8 mouse cellular contexts compared by ENCODE assay signal in genomic region chr3:108722036-108722872, GRCm38 (mm10). TPM values are rescaled to one million over a fixed set of nuclear protein-coding genes. Genes with fewer than 3 reads are reported as not detected.
DNase-seq lines count a peak whose midpoint lies in the region; ATAC-seq and TF ChIP-seq lines count a peak whose summit lies in the region.

Gpsm2 (minus strand) TSS chr3:108722309.

- intact Hi-C loops in left cerebral cortex, postnatal 10 days (cut with DNase I), result loop anchor here (5.0 kb wide), 2 partner anchors 50 to 105 kb away; no protein-coding TSS in a partner anchor

- H3K4me3 ChIP-seq in cortical plate, adult 2 months (ENCODE audit: insufficient read depth, low read length), result peak within 1 kb of the TSS; percentile 46

- TF ChIP-seq CTCF in cortical plate, adult 2 months (IDR thresholded peaks at IDR 0.05; ENCODE audit: extremely low read depth, insufficient read depth, low read length), result no peak

- no peak within 1 kb of the TSS for H3K27ac ChIP-seq in cortical plate, adult 2 months (ENCODE audit: insufficient read depth, low read length)

- peak; percentile 97 for DNase-seq in gastrocnemius, postnatal 10 days
- DNase-seq in left cerebral cortex, postnatal 10 days (ENCODE audit: extremely low spot score in 1 of 2, low spot score in 2 of 2), result peak; percentile 94 to 98
- DNase-seq in right cerebral cortex, postnatal 25 days, result peak; percentile 95
- peak; percentile 97 to 98 for DNase-seq in urinary bladder, postnatal 4 days (ENCODE audit: low spot score in 2 of 2)

- peaks cover 2% of the 10 kb centered on the region; the same call in 1 of the 2 replicates for H3K4me1 ChIP-seq in cortical plate, adult 2 months (ENCODE audit: control insufficient read depth, insufficient read depth, low read length)

- peak; percentile 59; the same call in 1 of the 2 replicates for TF ChIP-seq POLR2A in cortical plate, adult 2 months (IDR thresholded peaks at IDR 0.05; ENCODE audit: extremely low read depth, insufficient read depth, low read length)

- ATAC-seq in activated CD4-positive, CD25-positive, alpha-beta regulatory T cell, adult 4 months, result peak; percentile 87
- ATAC-seq in inflammation-experienced regulatory T-cells, adult 6 months, result peak; percentile 91
- ATAC-seq in megakaryocyte-erythroid progenitor cell, adult 5-6 weeks (replicated peaks; ENCODE audit: low FRiP score, low TSS enrichment, poor library complexity, severe bottlenecking), result peak; percentile 96

RNA-seq across cellular contexts. Expression of gene Gpsm2, which starts in this region (rescaled TPM):
- 1 to 10 TPM; 4.3 to 5.5 TPM for polyA plus RNA-seq in activated CD4-positive, CD25-positive, alpha-beta regulatory T cell, adult 4 months (2017; shearing (Covaris generic))
- 9.2 and 9.8 TPM in 2 replicates for polyA plus RNA-seq in cortical plate, adult 2 months (2012; rRNA removed)
- total RNA-seq in gastrocnemius, postnatal 10 days (2021), result 10 to 100 TPM; 14.2 to 15.3 TPM
- polyA plus RNA-seq in inflammation-experienced regulatory T-cells, adult 6 months (2017; shearing (Covaris generic)), result 10 to 100 TPM in 1 of 3 experiments, 1 to 10 TPM in 2; 2.0 to 11.4 (median 6.5) TPM
- total RNA-seq in left cerebral cortex, postnatal 10 days (2021), result 10 to 100 TPM; 12.8 to 13.4 TPM
- total RNA-seq in megakaryocyte-erythroid progenitor cell, adult 5-6 weeks (2014; fragmentation: Nextera tagmentation), result 35.5 and 68.2 TPM in 2 replicates
- total RNA-seq in megakaryocyte-erythroid progenitor cell, adult 5-6 weeks (2017), result 31.2 and 56.2 TPM in 2 replicates
